Mouse (Mus musculus) hematopoietic multipotent progenitor cell, adult 10-12 weeks (in vitro differentiated cells): ENCODE results near the gene Serpina11. TPM values are rescaled to one million over a fixed set of nuclear protein-coding genes. Genes with fewer than 3 reads are reported as not detected.

ENCODE experiments used
- polyA plus RNA-seq: library from polyadenylated mRNA; stranded (reverse); fragments of >175 nt; gene quantifications from 2 replicates; pipeline ENCODE4 v1.2.3, GENCODE M21; 2012; ENCODE audit warnings: low replicate concordance

Serpina11 gene
- polyA plus RNA-seq, result not detected in 2 replicates

GRCm38 (mm10) chr12:103989857-103990256 is at the start of gene Serpina11:
TSS of gene Serpina11 (minus strand) at chr12:103989957.

GRCm38 (mm10) chr12:104013620-104014019 is 23.9 kb upstream of the Serpina11 start, which contains the start of gene Serpina9:
TSS of gene Serpina9 (minus strand) at chr12:104013755.

DNA sequence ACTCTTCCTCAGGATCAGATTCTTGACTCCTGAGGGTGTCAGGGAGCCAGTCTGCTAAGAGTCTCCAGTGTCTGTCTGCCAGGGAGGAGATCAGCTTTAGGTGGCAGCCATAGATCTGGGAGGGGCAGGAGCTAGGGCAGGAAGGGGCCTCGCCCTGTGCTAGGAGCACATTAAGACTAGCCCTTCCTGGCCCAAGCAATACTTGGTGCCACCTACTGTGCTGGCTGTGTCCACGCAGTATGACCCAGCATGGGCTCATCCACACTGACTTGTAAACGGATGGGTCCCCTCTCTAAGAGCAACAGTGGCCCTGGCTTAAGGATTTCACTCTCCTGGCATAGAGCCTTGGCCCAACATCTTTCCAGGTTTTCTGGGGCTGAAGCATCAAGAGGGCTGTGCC is 31.0 kb downstream of the Serpina11 start, which contains the start of gene Serpina1e:
Gene Serpina1e (minus strand): TSS at position 178 of the 400 bp plus-strand sequence.

Other genes with a start within 250 kb of the Serpina11 start
- gene Serpina1d, start 216.4 kb downstream of the Serpina11 start, polyA plus RNA-seq, result not detected in 2 replicates
- 0.12 and 0.40 TPM in 2 replicates for gene Serpina1b, start 159.6 kb downstream of the Serpina11 start, polyA plus RNA-seq
- gene Serpina1a, start 126.4 kb downstream of the Serpina11 start, polyA plus RNA-seq, result not detected in 2 replicates
- 0.29 TPM in 1 of 2 replicates, not detected in the other for gene Serpina1c, start 85.1 kb downstream of the Serpina11 start, polyA plus RNA-seq
- not detected in 2 replicates for gene Serpina1e, start 31.0 kb downstream of the Serpina11 start, polyA plus RNA-seq
- gene Serpina9, start 23.8 kb upstream of the Serpina11 start, polyA plus RNA-seq, result 0.22 and 0.39 TPM in 2 replicates
- not detected in 2 replicates for gene Serpina12, start 54.5 kb upstream of the Serpina11 start, polyA plus RNA-seq
- gene Serpina5, start 111.2 kb upstream of the Serpina11 start, polyA plus RNA-seq, result 0.27 TPM in 1 of 2 replicates, not detected in the other
- gene Serpina3a, start 122.8 kb upstream of the Serpina11 start, polyA plus RNA-seq, result not detected in 2 replicates
- 0.09 TPM in 1 of 2 replicates, not detected in the other for gene Serpina3b, start 138.0 kb upstream of the Serpina11 start, polyA plus RNA-seq
- gene Serpina3c, start 163.9 kb upstream of the Serpina11 start, polyA plus RNA-seq, result not detected in 2 replicates
- 0.24 and 0.48 TPM in 2 replicates for gene Serpina3f, start 224.6 kb upstream of the Serpina11 start, polyA plus RNA-seq
- 10.7 and 22.1 TPM in 2 replicates for gene Serpina3g, start 246.3 kb upstream of the Serpina11 start, polyA plus RNA-seq